Mouse (Mus musculus) megakaryocyte progenitor cell, adult 5-6 weeks (primary cell): ENCODE measurements around the gene Actr3b. TPM values are rescaled to one million over a fixed set of nuclear protein-coding genes. Genes with fewer than 3 reads are reported as not detected.

ENCODE experiments used
- ATAC-seq: replicated peaks from 2 replicates; pipeline ENCODE4 v1.8.0; 2016; ENCODE audit warnings: mild to moderate bottlenecking, moderate TSS enrichment, inconsistent platforms; ENCODE audit not compliant: poor library complexity
- total RNA-seq, 2 experiments: library from RNA; stranded (forward) in 1 of 2; stranded (reverse) in 1 of 2; fragments of 157-497, 149-512 nt in 1 of 2; fragments of 200-1000 nt in 1 of 2; gene quantifications; 2 replicates each; pipeline versions ENCODE4 v1.2.3 to v1.2.4; 2015 to 2017

Actr3b gene
- total RNA-seq, 2 experiments from 2014 or later, result 0.54 TPM; not detected in 1

- no peak for ATAC-seq
Observed at GRCm38 (mm10) chr5:25886708-25887107, 126.9 kb downstream of the Actr3b start.

- no peak for ATAC-seq
Observed at GRCm38 (mm10) chr5:25889746-25890382, 130.1 kb downstream of the Actr3b start.

- no peak for ATAC-seq
Observed at GRCm38 (mm10) chr5:25891321-25891720, 131.5 kb downstream of the Actr3b start.

Other genes starting within 250 kb of the Actr3b start
- not detected in 2 replicates for gene Cct8l1, start 243.9 kb upstream of the Actr3b start, total RNA-seq (2015)
- gene Cct8l1, start 243.9 kb upstream of the Actr3b start, total RNA-seq (2017), result not detected in 2 replicates
- gene Xrcc2, start 54.2 kb upstream of the Actr3b start, total RNA-seq (2015), result 9.8 and 13.1 TPM in 2 replicates
- gene Xrcc2, start 54.2 kb upstream of the Actr3b start, total RNA-seq (2017), result 14.9 and 15.8 TPM in 2 replicates
- gene Gm21663, start 182.4 kb downstream of the Actr3b start, total RNA-seq (2015), result not detected in 2 replicates
- not detected in 2 replicates for gene Gm21663, start 182.4 kb downstream of the Actr3b start, total RNA-seq (2017)
- gene Gm21671, start 194.4 kb downstream of the Actr3b start, total RNA-seq (2015), result not detected in 2 replicates
- gene Gm21671, start 194.4 kb downstream of the Actr3b start, total RNA-seq (2017), result not detected in 2 replicates
- not detected in 2 replicates for gene Gm21680, start 212.7 kb downstream of the Actr3b start, total RNA-seq (2015)
- not detected in 2 replicates for gene Gm21680, start 212.7 kb downstream of the Actr3b start, total RNA-seq (2017)
- not detected in 2 replicates for gene Gm21698, start 228.7 kb downstream of the Actr3b start, total RNA-seq (2015)
- gene Gm21698, start 228.7 kb downstream of the Actr3b start, total RNA-seq (2017), result not detected in 2 replicates
- gene Gm1979, start 244.8 kb downstream of the Actr3b start, total RNA-seq (2015), result not detected in 2 replicates
- not detected in 2 replicates for gene Gm1979, start 244.8 kb downstream of the Actr3b start, total RNA-seq (2017)